Mouse (Mus musculus): Measurements from ENCODE around the gene Hipk2. TPM values are rescaled to one million over a fixed set of nuclear protein-coding genes. Genes with fewer than 3 reads are reported as not detected.

Hipk2 gene
- polyA plus RNA-seq, 1 experiment from 2014 or later = 10.7 TPM

GRCm38 (mm10) chr6:38797548-38797947, 78.4 kb downstream of the Hipk2 start:
- Histone ChIP-seq H3K27ac (replicated peaks; ENCODE audit: low read depth, low read length) (no peak overlapping the region), H3K4me1 (ENCODE audit: control insufficient read depth, insufficient read depth, low read length) (0 out of 2 replicates have a peak, but pooled peaks cover 3% of the 10 kb centered on the region), H3K9ac (ENCODE audit: low read depth, low read length) (no peak overlapping the region), H3K4me3 (ENCODE audit: low read depth, low read length) (no peak overlapping the region), H3K27me3 (replicated peaks; ENCODE audit: control insufficient read depth, insufficient read depth, low read length) (no peaks in the 10 kb centered on the region), H3K4me2 (ENCODE audit: low read depth, low read length) (no peak overlapping the region), H3K9me3 (ENCODE audit: control insufficient read depth, low read length) (no peaks in the 10 kb centered on the region), H3K36me3 (ENCODE audit: control insufficient read depth, insufficient read depth, low read length) (no peaks in the 10 kb centered on the region)
- DNase-seq (ENCODE audit: low spot score) (no peak), ATAC-seq (ENCODE audit: low read depth) (no peak)
- 78% methylated on average over 3 of the region's 3 CpGs for WGBS

DNA sequence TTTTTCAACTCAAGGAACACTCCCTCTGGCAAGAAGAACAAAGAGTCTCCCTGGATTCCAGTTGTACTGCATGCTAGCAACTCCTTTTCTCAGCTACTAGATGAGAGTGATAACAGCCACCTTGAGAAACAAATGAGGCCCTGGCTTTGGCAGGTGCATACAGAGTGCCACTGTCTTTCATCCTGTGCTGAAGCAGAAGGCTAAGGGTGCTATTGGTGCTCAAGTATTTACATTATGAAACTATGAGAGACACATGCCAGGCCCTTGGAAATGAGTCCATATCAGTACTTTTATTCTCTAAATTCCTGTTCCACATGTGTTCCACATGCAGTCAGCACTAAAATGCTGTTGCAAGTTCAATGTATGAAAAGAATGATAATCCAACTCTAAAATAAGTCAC, 79.0 kb downstream of the Hipk2 start:
- Histone ChIP-seq H3K9me3 (ENCODE audit: control insufficient read depth, low read length) (no peaks in the 10 kb centered on the region), H3K27ac (replicated peaks; ENCODE audit: low read depth, low read length) (no peak overlapping the region), H3K4me2 (ENCODE audit: low read depth, low read length) (no peak overlapping the region), H3K27me3 (replicated peaks; ENCODE audit: control insufficient read depth, insufficient read depth, low read length) (no peaks in the 10 kb centered on the region), H3K4me3 (ENCODE audit: low read depth, low read length) (no peak overlapping the region), H3K36me3 (ENCODE audit: control insufficient read depth, insufficient read depth, low read length) (no peaks in the 10 kb centered on the region), H3K9ac (ENCODE audit: low read depth, low read length) (no peak overlapping the region), H3K4me1 (ENCODE audit: control insufficient read depth, insufficient read depth, low read length) (0 out of 2 replicates have a peak, but pooled peaks cover 3% of the 10 kb centered on the region)
- no peak for ATAC-seq (ENCODE audit: low read depth)
- DNase-seq (ENCODE audit: low spot score) = no peak

GRCm38 (mm10) chr6:38796388-38796787, 79.6 kb downstream of the Hipk2 start:
- Histone ChIP-seq H3K4me1 (ENCODE audit: control insufficient read depth, insufficient read depth, low read length) (0 out of 2 replicates have a peak, but pooled peaks cover 3% of the 10 kb centered on the region), H3K4me2 (ENCODE audit: low read depth, low read length) (no peak overlapping the region), H3K27me3 (replicated peaks; ENCODE audit: control insufficient read depth, insufficient read depth, low read length) (no peaks in the 10 kb centered on the region), H3K27ac (replicated peaks; ENCODE audit: low read depth, low read length) (no peak overlapping the region), H3K4me3 (ENCODE audit: low read depth, low read length) (no peak overlapping the region), H3K9ac (ENCODE audit: low read depth, low read length) (no peak overlapping the region), H3K9me3 (ENCODE audit: control insufficient read depth, low read length) (no peaks in the 10 kb centered on the region), H3K36me3 (ENCODE audit: control insufficient read depth, insufficient read depth, low read length) (no peaks in the 10 kb centered on the region)
- no peak for ATAC-seq (ENCODE audit: low read depth)
- WGBS = 100% methylated on average over 1 of the region's 1 CpGs
- DNase-seq (ENCODE audit: low spot score) = no peak

DNA sequence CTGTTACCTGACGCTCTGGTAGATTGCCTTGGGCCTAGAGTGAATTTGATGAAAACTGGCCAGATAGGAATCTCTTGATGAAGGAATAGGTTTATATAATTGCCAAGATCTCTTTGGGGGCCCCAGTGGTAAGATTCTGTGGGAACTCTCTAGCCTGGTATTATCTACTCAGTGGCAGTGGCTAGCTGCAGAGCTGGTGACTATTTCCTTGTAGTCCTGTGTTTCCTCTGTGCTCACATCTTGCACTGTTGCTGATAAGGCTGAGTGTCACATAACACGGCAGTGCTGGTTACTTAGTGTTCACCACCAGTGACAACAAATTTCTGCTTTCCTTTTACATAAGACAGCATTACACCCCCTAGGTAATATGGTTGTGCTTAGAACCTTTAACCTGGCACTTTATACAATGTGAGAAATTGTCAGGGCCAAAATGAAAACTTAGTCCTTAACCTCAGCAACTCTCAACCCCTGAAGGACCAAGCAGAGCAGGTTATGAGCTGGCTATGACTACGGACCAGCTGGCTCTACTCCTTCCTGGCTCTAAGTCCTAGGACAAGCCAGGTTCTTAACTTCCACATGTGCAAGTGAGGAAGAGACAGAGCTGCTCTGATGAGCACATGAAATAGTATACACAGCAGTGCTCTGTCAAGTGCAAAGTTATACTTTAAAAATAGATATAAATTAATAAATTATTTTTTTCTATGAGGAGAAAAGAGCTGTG, 80.7 kb downstream of the Hipk2 start:
- no peaks in the 10 kb centered on the region for H3K27me3 ChIP-seq (replicated peaks; ENCODE audit: control insufficient read depth, insufficient read depth, low read length)
- H3K9ac ChIP-seq (ENCODE audit: low read depth, low read length) = no peak overlapping the region
- no peak overlapping the region for H3K27ac ChIP-seq (replicated peaks; ENCODE audit: low read depth, low read length)
- H3K9me3 ChIP-seq (ENCODE audit: control insufficient read depth, low read length) = no peaks in the 10 kb centered on the region
- H3K36me3 ChIP-seq (ENCODE audit: control insufficient read depth, insufficient read depth, low read length) = no peaks in the 10 kb centered on the region
- H3K4me3 ChIP-seq (ENCODE audit: low read depth, low read length) = no peak overlapping the region
- H3K4me2 ChIP-seq (ENCODE audit: low read depth, low read length) = no peak overlapping the region
- H3K4me1 ChIP-seq (ENCODE audit: control insufficient read depth, insufficient read depth, low read length) = no peaks in the 10 kb centered on the region
- 82% methylated on average over 3 of the region's 3 CpGs for WGBS
- no peak for DNase-seq (ENCODE audit: low spot score)
- ATAC-seq (ENCODE audit: low read depth) = no peak

- no peak overlapping the region for H3K9ac ChIP-seq (ENCODE audit: low read depth, low read length)
- H3K27me3 ChIP-seq (replicated peaks; ENCODE audit: control insufficient read depth, insufficient read depth, low read length) = no peaks in the 10 kb centered on the region
- no peaks in the 10 kb centered on the region for H3K9me3 ChIP-seq (ENCODE audit: control insufficient read depth, low read length)
- 82% methylated on average over 3 of the region's 3 CpGs for WGBS
- no peak overlapping the region for H3K4me3 ChIP-seq (ENCODE audit: low read depth, low read length)
- no peak for DNase-seq (ENCODE audit: low spot score)
- ATAC-seq (ENCODE audit: low read depth) = no peak
- no peaks in the 10 kb centered on the region for H3K4me1 ChIP-seq (ENCODE audit: control insufficient read depth, insufficient read depth, low read length)
- H3K4me2 ChIP-seq (ENCODE audit: low read depth, low read length) = no peak overlapping the region
- no peak overlapping the region for H3K27ac ChIP-seq (replicated peaks; ENCODE audit: low read depth, low read length)
- H3K36me3 ChIP-seq (ENCODE audit: control insufficient read depth, insufficient read depth, low read length) = no peaks in the 10 kb centered on the region
These were observed 83.0 kb downstream of the Hipk2 start for GRCm38 (mm10) chr6:38792966-38793365.

GRCm38 (mm10) chr6:38789221-38789810, 86.6 kb downstream of the Hipk2 start:
- H3K4me1 ChIP-seq (ENCODE audit: control insufficient read depth, insufficient read depth, low read length) = peaks cover 7% of the 10 kb centered on the region; the same call in 1 of the 2 replicates
- no peaks in the 10 kb centered on the region for H3K9me3 ChIP-seq (ENCODE audit: control insufficient read depth, low read length)
- H3K4me3 ChIP-seq (ENCODE audit: low read depth, low read length) = no peak overlapping the region
- H3K27ac ChIP-seq (replicated peaks; ENCODE audit: low read depth, low read length) = no peak overlapping the region
- DNase-seq (ENCODE audit: low spot score) (no peak), ATAC-seq (ENCODE audit: low read depth) (no peak)
- no peak overlapping the region for H3K9ac ChIP-seq (ENCODE audit: low read depth, low read length)
- WGBS = 78% methylated on average over 5 of the region's 5 CpGs
- H3K36me3 ChIP-seq (ENCODE audit: control insufficient read depth, insufficient read depth, low read length) = no peaks in the 10 kb centered on the region
- no peaks in the 10 kb centered on the region for H3K27me3 ChIP-seq (replicated peaks; ENCODE audit: control insufficient read depth, insufficient read depth, low read length)
- no peak overlapping the region for H3K4me2 ChIP-seq (ENCODE audit: low read depth, low read length)

DNA sequence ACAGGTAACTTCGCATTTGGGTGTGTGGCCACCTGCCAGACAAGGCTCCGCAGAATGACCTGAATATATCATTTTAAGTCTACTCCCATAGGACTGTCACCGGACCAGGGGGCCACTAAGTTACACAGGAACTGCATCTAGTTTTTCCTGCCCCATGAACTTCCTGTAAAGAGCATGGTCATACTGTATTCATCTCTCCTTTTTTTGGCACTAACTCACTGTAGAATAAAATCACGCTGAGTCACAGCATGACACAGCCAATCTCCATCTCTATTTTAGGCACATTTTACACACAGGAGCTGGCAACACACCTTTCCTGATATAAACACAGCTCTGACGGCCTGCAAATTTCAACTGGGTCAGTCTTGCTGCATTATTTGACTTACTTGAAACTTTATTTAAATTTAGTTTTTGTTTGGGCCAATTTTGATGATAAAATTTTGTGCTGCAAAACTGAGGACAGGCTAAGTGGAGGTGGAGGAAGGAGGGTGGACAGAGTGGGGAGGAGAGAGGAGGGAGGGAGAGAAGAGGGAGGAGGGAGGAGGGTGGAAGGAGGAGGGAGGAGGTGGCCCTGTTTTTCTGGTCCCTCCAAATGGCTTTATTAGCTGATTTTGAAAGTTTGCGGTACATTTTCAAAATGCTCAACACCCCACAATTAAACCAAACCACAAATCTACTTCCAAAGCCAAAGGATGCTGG, 88.0 kb downstream of the Hipk2 start:
- ATAC-seq (ENCODE audit: low read depth) = no peak

GRCm38 (mm10) chr6:38787134-38787533, 88.8 kb downstream of the Hipk2 start:
- no peaks in the 10 kb centered on the region for H3K9me3 ChIP-seq (ENCODE audit: control insufficient read depth, low read length)
- H3K4me2 ChIP-seq (ENCODE audit: low read depth, low read length) = no peak overlapping the region
- H3K9ac ChIP-seq (ENCODE audit: low read depth, low read length) = no peak overlapping the region
- H3K27me3 ChIP-seq (replicated peaks; ENCODE audit: control insufficient read depth, insufficient read depth, low read length) = no peaks in the 10 kb centered on the region
- no peaks in the 10 kb centered on the region for H3K36me3 ChIP-seq (ENCODE audit: control insufficient read depth, insufficient read depth, low read length)
- WGBS = 48% methylated on average over 1 of the region's 1 CpGs
- H3K27ac ChIP-seq (replicated peaks; ENCODE audit: low read depth, low read length) = no peak overlapping the region
- DNase-seq (ENCODE audit: low spot score) (no peak), ATAC-seq (ENCODE audit: low read depth) (no peak)
- no peak overlapping the region for H3K4me3 ChIP-seq (ENCODE audit: low read depth, low read length)
- peaks cover 7% of the 10 kb centered on the region; the same call in 1 of the 2 replicates for H3K4me1 ChIP-seq (ENCODE audit: control insufficient read depth, insufficient read depth, low read length)

More for the DNA sequence above, 88.0 kb downstream of the Hipk2 start:
- Histone ChIP-seq H3K36me3 (ENCODE audit: control insufficient read depth, insufficient read depth, low read length) (no peaks in the 10 kb centered on the region), H3K4me3 (ENCODE audit: low read depth, low read length) (no peak overlapping the region), H3K27me3 (replicated peaks; ENCODE audit: control insufficient read depth, insufficient read depth, low read length) (no peaks in the 10 kb centered on the region), H3K27ac (replicated peaks; ENCODE audit: low read depth, low read length) (no peak overlapping the region), H3K9me3 (ENCODE audit: control insufficient read depth, low read length) (no peaks in the 10 kb centered on the region), H3K4me2 (ENCODE audit: low read depth, low read length) (no peak overlapping the region), H3K4me1 (ENCODE audit: control insufficient read depth, insufficient read depth, low read length) (peaks cover 7% of the 10 kb centered on the region; the same call in 1 of the 2 replicates), H3K9ac (ENCODE audit: low read depth, low read length) (no peak overlapping the region)
- DNase-seq (ENCODE audit: low spot score) = no peak
- WGBS = 78% methylated on average over 6 of the region's 6 CpGs

Measured in embryonic facial prominence, embryonic 14.5 days (tissue).